Mouse (Mus musculus) testis, adult 2 months (tissue): Measurements from ENCODE around the gene Cby3.

ENCODE experiments used
- CTCF ChIP-seq: fragments of 200-500 bp; IDR thresholded peaks from 2 replicates; pipeline ENCODE4 v1.5.1; 2012; ENCODE audit warnings: low read depth, mild to moderate bottlenecking, inconsistent platforms, low read length, moderate library complexity; ENCODE audit not compliant: control insufficient read depth, insufficient read depth, insufficient replicate concordance
- POLR2A ChIP-seq: fragments of 200-500 bp; IDR thresholded peaks from 2 replicates; pipeline ENCODE4 v1.6.1; 2012; ENCODE audit warnings: low read depth, mild to moderate bottlenecking, inconsistent platforms, low read length, moderate library complexity; ENCODE audit not compliant: control insufficient read depth

GRCm38 (mm10) chr11:50312803-50313202, 41.5 kb upstream of the Cby3 start:
- TF ChIP-seq CTCF (no peak), POLR2A (no peak)
